Mouse (Mus musculus) lung, adult 18-20 months (tissue): Measurements from ENCODE around the gene Jdp2.
A peak's percentile ranks its signal among the peaks of the same experiment; 100 is the strongest.

Experiments
- DNase-seq, 2 experiments: peaks; one replicate each; pipeline ENCODE4 v3.0.0; 2022; ENCODE audit warnings: mixed read lengths in 2 of 2

The Jdp2 gene

DNA sequence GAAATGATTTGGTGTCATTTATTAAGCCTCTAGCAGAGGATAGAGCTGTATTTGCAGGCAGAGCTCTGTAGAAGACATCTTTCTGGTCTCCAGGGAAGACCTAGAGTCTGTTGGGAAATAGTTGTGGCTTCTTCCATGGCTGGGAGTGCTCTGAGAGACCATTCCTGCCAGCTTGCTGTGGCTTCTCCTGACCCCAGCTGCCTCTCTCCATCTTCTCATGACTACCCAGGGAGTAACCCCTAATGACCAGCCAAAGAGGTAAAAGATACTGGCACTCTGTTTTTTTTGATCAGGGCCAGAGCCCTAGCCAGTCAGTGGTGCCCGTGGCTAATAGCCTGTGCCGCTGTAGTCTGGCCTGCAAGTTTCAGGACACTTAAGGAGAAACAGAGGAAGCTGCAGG, 3.3 kb downstream of the Jdp2 start:
- no peak for DNase-seq

DNA sequence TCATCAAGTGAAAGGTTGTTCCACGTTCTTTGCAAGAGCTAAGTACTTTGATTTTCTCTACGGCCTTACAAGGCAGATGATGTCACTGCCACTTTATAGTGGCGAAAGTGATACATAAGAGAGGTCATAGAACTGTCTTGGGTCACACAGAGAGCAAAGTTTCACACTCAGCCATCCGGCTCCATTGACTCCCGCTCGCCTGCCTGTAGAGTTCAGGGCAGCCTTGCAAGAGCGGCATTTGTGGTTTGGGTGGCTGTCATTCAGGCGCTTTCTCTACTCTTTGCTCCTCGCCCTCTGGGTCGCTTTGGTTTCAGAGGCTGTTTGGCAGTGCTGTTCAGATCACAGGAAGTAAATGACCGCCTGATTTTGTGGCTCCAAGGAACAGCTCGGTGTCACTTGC, 4.0 kb downstream of the Jdp2 start:
- no peak for DNase-seq

DNA sequence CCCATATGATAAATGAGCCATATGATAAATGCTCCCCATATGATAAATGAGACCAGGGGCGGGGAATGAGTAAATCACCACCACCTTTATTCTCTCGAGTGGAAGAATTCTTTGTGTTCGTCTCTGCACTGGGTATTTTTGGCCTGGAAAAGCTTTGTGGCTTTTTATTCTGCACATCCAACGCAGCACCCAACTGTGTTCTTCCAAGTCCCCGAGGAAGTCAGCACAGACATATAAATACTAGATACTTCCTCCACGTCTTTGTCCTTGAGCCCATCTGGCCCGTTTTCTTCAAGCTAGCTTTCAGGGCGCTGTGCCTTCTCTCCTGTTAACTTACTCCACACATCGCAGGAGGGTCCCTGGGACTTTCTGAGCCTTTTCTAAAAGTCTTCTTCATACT, 4.9 kb downstream of the Jdp2 start:
- no peak for DNase-seq

DNA sequence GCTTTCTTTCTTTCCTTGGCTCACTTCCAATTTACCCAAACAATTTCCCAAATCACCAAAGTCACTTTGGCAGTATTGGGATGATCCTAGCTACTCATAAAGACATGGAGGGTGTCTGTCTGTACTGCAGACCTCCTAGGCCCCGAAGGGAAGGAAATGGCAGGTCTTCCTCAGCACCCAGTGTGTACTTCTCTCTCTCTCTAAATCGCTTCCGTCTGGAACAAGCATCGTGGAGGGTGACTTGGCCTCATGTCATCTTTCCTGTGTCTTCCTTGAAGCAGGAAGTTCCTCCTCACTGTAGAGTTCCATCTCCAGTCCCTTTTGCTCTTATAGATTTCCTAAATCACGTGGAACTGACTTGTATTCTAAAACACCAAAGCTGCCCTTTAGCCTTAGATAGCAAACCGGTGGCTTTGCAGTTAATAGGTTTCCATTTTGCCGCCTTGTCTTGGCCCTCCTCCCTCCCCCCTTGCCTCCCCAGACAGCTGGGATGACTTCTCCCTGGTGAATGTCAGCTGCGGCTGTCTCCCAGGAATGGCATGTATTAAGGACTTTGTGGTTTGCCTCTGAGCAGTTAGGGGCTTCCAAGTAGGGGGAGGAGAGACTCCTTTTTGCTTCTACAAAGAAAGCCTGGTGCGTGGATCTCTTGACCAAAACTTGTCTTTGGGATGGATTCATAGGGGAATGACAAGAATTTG, 5.6 kb downstream of the Jdp2 start:
- DNase-seq, result no peak

DNA sequence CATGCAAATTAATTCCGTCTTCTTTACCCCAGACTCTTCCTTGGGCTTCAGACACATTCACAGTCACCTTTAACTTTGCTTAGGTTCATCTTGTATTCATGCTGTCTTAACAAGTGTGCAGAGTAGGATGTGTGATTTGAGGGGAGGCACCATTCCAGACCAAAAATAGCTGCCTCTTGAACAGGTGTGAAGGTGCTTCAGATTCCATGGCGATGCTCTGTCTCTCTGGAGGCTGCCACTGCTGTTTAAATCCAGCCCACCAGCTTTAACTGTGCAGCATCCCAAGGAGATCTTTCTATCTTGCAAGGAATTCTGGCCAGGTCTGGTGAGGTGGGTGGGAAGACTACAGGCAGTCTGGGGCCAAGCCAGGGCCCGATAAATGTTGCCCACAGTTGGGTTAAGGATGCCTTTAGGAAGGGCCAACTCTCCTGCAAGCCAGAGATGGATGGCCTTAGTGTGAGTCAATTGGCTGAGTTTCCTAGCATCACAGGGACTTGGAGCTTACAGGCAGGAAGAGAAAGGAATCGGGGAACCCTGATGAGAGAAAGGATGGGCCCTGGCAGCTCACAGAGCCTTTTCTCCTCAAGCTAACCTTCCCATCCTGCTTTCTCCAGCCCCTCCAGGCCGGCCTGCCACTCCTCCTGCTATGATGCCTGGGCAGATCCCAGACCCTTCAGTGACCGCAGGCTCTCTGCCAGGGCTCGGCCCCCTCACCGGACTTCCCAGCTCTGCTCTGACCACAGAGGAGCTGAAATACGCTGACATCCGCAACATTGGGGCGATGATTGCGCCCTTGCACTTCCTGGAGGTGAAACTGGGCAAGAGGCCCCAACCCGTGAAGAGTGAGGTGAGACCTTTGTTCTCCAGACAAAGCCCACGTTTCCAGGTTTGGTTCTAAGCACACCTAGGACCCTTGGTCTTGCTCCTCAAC, 9.0 kb downstream of the Jdp2 start:
- DNase-seq, result no peak

DNA sequence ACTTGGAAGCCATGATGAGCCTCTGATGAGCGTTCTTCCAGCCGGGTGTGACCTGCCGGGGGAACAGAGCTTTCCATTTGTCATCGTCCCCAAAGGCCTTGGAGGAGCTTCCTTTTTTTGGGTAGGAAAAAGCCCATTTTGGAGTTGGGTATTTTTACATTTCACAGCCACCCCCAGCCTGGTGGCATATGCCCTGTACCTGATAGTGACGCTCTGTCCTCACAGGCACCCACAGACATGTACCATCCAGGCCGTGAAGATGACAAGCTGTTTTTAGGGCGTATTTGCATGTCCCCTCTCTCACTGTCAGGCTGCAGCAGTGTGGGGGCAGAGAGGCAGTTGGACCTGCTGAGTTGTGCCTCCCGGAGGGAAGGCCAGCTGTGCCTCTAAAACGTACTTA, 11.3 kb downstream of the Jdp2 start:
- DNase-seq, result no peak

DNA sequence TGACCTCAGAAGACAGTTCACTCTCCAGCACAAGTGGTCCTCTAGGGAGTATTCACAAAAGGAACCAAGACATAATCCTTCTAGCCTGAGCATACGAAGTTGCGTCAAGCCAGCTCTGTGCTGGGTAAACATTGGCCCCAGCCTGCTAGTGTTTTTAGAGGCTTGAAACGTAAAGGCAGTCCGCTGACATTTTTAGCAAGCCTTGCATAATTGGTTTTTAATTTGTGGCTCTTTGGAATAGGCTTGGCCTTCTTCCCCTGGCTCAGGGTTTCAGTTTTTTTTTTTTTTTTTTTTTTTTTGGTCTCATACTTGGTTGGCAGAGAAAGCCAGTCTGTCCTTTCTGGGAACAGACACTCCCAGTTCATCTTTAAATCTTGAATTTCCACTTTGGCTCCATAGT, 15.3 kb downstream of the Jdp2 start:
- peak; percentile 39 to 58 for DNase-seq

DNA sequence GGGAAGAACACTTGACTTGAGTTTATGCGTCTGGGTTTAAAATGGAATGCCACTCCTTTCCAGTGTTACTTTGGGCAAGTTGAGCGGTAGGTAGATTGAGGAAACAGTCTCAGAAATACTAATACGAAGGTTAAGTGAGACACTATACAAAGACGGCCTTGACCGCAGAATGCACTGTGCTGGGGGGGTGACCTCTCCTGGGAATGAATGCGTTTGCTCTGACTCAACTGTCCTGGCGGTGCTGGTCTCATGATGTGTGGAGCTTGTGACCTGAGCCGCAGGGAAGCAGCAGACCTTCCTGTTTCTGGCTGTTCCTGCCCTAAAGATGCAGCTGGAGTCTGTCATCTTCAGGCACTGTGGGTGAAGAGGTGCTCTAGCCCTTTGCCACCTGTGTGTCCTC, 16.7 kb downstream of the Jdp2 start:
- no peak for DNase-seq

DNA sequence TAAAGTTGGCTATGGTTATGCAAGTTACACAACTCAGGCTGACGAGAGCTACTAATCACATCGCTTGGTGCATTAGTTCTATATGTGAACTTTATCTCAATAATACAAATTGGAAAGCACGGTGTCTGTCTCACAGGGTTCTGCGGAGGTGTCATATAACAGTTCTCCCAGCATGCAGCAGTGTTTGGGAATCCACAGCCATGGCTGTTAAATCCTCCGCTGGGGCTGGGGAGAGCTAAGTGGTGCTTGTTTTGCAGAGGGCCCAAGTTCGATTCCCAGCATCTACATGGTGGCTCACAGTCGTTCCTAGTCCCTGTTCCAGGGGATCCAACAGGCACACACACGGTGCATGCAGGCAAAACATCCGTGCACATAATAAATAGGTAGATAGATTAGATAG, 19.1 kb downstream of the Jdp2 start:
- DNase-seq, result no peak

DNA sequence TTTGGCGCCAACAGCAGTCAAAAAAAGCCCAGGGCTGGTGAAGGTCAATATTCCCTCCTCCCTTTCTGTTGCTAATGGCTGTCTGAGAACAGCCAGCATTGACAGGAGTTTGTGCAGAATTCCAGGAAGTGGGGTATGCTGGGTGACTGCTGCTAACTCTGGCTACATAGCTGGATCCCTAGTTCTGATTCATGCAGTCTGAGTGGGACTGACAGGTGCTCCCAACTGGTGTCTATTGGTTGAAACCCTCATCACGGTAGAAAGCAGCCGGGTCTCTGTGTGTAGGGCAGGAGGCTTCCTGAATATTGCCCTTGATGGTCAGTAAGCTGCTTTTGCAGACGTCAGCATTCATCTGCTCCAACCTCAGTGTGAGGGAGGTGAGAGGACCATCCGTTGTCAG, 19.6 kb downstream of the Jdp2 start:
- no peak for DNase-seq

DNA sequence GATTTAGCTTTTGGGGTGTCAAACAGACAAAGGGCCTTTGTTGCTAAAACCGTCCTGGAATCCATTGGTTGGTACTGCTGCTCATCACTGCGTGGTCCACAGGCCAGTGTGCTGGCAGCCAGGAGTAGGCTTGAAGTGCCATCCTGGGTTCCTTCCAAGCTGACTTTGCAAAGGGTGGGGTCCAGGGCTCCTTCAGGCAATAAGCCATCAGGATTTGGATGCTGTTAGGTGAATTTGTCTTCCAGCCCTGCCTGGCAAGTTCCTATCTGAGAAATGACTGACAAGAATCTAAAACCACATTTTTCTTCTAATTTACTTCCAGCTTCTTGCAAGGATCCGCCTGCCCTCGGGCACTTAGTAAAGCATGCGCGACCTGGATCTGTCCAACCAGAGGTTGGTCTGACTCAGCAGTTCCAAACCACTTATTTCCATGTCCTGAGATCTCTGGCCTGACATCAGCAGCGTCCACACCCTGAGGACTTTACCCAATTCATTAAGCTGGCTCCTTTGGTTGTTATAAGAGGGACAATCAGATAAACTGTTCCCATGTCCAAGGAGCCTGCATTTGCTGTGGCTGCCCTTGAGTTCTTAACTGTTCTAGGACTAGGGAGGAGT, 20.6 kb downstream of the Jdp2 start:
- peak; percentile 31 to 56 for DNase-seq

DNA sequence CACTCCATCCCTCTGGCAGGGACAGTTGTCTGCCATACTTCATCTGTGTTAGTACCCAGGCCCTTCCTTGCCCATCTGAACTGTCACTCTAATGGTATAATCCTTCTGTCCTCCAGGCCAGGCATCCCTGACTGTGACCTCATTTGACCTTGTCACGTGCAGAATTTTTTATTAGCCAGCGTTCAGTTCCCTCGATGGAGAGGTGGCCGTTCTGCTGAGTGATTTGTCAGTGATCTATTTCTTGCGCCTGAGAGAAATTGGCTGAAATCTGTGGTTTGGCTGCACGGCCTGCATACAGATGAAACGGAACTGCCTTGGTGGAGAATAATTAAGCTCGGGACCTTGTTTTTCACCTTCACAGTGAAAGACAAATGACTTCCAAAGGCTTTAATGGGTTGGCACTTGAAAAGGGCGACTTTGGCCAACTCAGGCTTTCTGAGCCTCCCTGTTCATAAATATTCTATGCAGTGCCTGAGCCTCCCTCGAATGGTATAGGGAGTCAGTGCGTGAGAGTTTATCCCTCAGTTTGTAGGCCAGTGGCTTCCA, 21.1 kb downstream of the Jdp2 start:
- DNase-seq, result no peak

DNA sequence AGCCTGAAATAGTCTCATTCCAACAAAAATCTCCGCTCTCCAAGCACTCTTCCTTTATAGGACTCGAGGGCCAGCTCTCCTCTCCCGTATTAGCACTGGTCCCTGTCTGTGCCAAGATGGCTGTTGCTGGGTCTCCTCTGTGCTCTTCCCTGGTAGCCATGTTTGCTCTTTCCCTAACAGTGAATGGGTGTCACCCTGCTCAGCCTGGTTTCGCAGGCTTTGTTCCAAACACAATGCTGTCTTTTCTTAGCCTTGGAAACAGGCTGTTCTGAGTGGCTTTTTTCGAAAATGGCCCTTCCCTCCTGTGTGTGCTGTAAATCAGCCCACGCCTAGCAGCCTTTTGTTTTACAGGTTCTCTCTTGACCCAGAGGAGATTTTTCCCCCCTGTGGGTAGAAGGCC, 22.2 kb downstream of the Jdp2 start:
- no peak for DNase-seq

DNA sequence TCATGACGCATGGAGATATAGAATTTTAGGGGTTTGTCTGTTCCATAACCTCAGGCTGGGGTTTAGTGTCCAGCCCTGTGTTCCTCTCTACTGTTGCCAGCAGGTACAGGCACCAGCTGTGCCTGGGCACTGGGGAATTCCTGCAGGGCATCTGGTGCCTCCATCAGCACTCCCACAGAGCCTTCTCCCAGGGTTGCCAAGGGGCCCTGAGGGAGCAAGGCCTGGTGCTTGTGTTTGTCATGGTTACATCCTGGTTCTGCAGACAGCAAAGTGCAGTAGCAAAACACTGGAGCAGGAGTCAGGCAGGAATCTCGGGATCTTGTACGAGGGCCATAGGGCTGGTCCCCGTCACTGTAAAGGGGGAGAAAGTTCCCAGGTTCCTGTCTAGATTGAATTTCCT, 22.8 kb downstream of the Jdp2 start:
- DNase-seq, result no peak

DNA sequence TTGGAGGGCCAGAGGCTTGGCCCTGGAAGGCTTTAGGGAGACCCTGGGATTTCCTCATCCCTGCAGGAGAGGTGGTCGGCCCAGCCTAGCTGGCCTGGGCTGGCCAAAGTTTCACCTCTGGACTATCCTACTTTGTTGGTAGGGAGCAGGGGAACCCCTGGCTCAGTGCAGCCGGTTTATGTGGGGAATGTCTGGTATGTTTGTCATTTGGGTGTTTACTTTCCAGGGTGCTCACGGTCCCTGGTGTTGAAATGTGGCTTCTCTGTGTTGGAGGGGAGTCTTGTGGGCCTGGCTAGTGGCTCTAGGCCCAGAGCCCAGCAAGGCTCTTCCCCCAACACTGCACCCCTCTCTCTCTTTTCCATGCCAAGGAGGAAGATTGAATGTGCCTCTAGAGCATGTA, 24.9 kb downstream of the Jdp2 start:
- DNase-seq, result peak; percentile 47 to 59

DNA sequence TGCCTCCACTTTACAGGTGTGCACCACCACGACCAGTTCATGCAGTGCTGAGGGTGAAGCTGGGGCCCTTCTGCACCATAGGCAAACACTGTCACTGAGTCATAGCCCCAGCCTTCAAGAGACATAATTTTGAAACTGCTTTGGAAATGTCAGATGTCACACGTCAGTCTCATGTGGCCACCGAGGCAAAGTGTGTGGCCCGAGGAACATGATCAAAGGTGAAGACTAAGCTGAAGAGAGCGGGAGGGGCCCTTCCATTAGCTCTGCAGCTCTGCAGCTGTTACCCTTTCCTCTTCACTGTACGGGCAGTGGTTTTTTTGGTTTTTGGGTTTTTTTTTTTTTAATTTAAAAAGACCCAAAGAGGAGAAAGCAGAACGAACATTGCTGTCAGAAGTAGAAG, 25.8 kb downstream of the Jdp2 start:
- no peak for DNase-seq

DNA sequence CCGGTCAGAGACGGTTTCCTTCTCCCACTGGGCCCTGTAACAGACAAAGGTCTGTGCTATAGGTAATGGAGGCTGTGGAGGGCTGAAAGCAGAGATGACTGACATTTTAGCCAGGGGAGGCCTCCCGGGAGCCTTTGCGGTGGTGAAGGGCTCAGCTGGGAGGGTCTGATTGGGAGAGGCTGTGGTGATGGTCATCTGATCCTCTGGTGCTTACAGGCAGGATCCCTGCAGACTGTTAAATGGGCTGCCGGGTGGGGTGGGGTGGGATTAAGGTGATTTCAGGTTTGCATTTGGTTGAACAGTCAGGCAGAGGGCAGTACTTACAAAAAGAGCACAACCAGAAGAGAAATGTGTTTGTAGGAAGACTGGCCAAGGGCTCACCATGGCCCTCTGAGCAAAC, 27.0 kb downstream of the Jdp2 start:
- DNase-seq, result no peak

DNA sequence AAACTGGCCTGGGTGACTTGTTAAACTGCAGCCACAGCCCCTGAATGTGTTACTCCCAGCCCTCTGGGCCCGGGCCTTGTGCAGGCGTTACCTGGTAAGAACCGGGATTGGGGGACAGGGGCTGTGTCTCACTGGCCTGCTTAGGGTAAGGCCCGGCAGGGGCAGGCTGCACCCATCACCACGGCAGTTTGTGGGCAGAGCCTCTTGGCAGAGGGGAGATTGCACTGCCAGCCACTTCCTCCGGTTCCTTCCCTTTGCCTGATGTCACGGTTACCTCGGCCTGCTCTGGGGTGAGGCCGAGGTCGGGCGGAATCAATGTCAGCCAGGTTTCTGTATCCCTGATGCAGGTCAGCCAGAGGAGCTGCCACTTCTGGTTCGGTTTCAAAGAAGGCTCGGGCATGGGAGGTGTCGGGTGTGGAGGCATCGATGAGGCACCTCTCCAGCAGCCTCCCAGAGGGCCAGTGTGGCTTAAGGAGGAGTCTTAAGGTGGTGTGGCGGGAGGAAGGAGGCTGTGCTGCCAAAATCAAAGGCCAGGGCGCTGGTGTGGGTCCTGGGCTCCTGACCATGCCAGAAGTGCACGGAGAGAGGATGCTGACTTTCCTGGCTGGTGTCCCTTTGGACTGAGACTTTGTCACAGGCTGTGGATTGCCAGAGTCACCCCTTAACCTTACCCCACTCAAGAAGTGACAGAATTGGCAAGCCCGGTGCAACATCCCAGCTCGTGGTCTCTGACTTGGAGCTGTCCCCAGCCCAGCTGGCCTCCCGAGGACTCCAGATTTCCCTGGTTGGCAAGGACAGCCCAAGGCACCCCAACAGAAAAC, 31.0 kb downstream of the Jdp2 start:
- peak; percentile 43 to 59 for DNase-seq

DNA sequence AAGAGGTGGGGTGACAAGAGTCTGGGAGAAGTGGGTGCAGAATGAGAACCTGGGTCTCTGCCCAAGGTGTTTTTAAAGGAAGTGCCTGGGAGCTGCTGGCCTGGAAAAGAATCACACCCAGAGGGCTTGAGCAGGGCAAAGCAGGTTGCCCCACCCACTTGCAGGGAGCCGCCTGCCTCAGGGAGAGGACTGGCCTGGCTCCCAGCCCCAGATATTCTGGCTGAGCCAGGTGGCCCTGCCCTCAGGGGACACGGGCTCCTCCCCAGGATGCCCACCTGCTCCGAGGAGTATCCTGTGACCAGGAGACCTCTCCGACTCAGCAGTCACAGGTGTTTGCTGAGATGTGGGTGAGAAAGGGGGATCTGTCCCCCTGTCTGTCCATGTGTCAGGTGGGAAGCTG, 32.4 kb downstream of the Jdp2 start:
- DNase-seq, result peak; percentile 65 to 74

DNA sequence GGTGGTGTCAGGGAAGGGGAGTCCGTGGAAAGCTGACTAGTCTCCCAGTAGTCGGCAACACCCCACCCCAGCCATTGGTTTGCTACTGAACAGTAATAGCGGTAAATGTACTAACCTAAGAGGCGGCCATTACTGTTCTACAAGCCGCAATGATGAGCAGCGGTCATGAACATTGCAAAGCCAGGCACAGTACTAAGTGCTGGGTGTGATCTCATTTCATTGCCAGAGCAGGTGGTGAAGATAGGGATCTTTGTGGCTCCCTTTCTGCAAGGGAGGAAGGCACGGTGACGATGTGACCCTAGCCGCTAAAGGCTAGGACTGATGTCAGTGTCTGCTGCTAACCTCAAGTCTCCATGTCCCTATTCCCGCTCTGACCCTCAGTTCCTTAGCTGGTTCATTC, 33.5 kb downstream of the Jdp2 start:
- DNase-seq, result no peak

DNA sequence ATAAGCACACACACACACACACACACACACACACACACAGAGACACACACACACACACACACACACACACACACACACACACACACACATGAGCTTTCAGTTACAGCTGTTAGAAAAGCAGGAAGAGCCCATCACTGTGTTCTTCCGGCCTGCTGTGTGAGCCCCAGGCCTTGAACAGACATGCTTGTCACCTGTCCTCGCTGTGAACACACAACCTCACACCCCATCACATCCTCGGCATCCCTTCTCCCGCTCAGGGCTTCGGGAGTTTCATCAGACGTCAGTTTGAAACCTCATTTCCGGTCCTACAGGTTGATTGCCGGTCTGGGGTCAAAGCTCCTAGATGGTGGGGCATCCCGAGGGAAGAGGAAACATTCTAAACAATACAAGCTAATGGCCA, 39.1 kb downstream of the Jdp2 start:
- DNase-seq, result no peak

DNA sequence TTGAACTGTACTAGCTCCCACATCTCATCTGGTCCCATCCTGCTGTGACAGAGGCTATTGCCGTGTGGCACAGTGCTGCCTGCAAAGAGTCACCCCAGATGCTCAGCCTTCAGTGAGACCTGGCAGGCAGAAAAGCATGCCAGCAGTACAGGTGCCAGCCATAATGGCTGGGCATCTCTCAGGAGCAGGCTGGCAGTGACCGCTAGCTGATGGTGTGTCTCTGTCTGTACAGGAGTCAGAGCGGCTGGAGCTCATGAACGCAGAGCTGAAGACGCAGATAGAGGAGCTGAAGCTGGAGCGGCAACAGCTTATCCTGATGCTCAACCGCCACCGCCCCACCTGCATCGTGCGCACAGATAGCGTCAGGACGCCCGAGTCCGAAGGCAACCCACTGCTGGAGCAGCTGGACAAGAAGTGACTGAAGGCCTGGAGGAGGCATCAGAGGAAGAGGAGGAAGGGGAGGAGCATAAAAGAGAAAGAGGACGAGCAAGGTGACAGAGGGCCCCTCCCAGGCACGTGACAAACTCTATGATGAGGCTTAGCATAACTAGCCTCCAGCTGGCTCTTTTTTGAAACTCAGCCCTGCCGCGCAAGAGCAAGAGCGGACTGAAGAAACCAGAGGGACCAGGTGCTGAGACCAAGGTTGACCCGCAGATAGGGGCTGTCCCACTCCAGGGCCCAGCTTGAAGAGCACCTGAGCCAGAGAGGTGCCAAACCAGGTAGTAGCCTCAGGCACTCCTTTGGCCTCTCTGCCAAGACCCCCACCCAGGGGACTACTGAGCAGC, 39.9 kb downstream of the Jdp2 start:
- no peak for DNase-seq
